Mouse (Mus musculus) v-Abl transformed pro-B cells (cell line): ENCODE results near the gene Acot4.
"Not testable (repeated sequence)": the region's sequence is repeated elsewhere in the genome, so short reads cannot be mapped to it uniquely, and the experiment has no call there.

ENCODE experiments used
- in situ Hi-C, 2 experiments: fragments of 400-800 bp; cut with MboI; formaldehyde crosslinking; loops; one replicate each; pipeline ENCODE4 v1.15.1; 2025; ENCODE audit not compliant: unreplicated experiment in 2 of 2

Gene Acot4

DNA sequence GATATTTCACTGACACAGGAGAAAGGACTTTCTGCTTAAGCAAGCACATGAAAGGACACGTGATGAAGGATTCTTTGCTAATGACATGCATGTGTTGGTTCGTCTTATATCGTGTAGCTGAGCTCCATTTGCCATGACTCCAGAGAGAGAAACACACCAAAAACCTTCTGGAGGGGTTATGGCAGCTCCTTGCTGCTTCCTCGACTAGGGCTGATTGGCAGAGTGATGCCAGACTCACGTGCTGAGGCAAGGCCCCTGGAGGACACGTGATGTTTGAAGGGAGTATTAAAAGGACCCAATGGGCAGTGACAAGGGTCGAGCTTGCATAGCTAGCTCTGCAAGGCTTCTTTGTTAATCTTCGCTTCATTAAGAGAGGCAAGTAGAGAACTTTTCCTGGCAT lies 30.1 kb downstream of the Acot4 start:
- in situ Hi-C loops: loop anchor here in 1 of 2 experiments (25.0 kb wide), 2 partner anchors 356 to 956 kb away; no protein-coding TSS in a partner anchor

DNA sequence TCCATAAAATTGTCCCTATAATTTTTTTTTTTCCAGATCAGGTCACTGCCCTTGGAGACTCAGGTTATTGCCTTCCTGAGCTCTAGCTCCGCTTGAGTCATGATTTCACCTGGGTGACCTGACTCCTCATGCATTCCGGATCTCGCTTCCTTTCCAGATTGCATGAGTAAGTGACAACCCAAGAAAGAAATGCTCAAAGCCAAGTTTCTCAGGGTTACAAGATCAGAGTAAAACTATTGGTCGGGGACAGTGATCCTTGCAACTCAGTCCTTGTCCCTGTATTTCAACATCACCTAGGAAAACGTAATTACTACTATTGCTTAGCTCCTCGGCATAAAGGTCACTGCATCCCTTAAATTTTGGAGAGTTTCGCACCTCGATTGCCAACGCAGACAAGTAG lies 30.8 kb downstream of the Acot4 start, which contains the start of gene Acot5:
Acot5 (plus strand) TSS at position 340 of the 400 bp plus-strand sequence.
- in situ Hi-C loops: loop anchor here in 1 of 2 experiments (25.0 kb wide), 2 partner anchors 357 to 957 kb away; no protein-coding TSS in a partner anchor

DNA sequence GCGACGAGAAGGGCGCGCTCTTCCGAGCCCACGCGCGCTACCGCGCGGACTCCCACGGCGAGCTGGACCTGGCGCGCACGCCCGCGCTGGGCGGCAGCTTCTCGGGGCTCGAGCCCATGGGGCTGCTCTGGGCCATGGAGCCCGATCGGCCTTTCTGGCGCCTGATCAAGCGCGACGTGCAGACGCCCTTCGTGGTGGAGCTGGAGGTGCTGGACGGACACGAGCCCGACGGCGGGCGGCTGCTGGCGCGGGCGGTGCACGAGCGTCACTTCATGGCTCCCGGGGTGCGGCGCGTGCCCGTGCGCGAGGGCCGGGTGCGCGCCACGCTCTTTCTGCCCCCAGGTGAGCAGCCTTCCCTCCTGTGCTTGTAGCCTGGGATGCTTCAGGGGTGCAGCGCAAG lies 31.4 kb downstream of the Acot4 start:
- in situ Hi-C loops: loop anchor here in 1 of 2 experiments (25.0 kb wide), 2 partner anchors 357 to 957 kb away; no protein-coding TSS in a partner anchor

DNA sequence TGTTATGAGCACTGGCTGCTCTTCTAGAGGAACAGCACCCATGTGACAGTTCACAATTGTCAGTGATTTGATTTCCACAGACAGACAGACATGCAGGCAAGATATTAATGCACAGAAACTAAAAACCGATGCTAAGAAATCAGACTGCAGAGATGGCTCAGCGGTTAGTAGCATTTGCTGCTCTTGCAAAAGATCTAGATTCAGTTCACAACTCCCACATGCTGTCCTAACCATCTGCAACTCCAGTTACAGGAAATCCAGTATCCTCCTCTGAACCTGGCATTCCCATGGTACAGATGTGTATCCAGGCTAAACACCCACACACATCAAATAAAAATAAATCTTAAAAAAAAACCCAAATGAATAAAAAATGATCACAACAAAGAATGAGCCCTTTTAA lies 33.5 kb downstream of the Acot4 start:
- in situ Hi-C loops: loop anchor here in 1 of 2 experiments (25.0 kb wide), 2 partner anchors 359 to 959 kb away; no protein-coding TSS in a partner anchor

DNA sequence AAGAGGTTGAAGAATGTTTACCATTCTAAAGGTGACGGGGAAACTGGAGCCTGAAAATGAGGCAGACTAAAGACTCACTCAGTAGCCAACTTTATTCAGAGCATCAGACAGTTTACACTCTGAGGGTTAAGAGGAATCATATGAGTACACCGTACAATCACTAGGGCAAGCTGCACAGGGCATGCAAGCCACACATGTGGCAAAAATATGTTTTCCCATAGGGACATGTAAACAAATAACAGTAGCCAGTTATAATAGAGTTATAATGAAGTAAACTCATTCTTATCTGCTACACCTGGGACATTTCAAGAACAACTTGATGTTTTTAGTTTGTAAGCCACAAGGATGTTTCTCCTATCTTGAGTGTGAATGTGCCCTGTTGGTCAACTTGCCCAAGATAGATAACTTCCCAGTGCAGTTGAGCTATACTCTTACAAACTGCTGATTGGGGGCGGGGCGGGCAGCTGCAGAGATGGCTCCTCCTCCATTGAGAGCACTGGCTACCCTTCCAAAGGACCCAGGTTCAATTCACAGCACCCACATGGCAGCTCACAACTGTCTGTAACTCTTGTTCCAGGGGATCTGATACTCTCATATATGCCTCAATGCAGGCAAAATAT lies 39.3 kb downstream of the Acot4 start:
- in situ Hi-C loops: no loop called here

DNA sequence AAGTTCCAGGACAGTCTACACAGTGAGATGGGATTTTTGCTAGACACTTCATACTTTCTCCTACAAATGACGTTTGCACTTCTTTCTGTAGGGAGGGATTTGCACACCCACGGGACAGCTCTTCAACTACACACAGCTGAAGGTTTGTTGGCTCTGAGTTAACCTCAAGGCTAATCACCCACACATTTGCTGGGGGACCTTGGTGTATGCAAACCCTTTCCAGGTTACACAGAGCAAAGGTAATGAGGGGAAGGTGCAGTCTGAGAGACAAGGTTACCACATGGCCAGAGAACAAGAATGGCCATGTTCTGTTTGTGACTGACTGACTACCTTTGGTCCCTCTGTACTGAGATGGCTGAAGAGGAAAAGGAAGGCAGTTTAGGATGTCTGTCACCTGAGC lies 45.7 kb downstream of the Acot4 start:
- in situ Hi-C loops: no loop called here

DNA sequence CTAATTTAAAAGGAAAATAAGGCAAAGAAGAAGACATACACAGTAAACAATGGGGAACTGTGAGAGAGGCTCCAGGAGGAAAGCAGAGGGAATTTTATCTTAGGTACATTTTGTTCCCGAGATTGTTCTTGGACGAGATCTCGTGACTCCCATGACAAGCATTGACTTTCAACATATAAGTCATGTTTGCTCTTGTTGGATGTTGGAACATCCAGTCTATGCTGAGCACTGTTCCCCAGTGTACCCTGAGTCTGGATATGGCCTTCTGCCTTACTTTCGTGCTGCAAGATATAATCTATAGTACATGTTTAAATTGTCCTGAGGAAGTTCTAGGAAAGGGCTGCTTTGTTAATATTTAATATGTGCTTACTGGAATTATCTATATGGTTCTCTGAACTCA lies 46.4 kb downstream of the Acot4 start:
- in situ Hi-C loops: no loop called here

DNA sequence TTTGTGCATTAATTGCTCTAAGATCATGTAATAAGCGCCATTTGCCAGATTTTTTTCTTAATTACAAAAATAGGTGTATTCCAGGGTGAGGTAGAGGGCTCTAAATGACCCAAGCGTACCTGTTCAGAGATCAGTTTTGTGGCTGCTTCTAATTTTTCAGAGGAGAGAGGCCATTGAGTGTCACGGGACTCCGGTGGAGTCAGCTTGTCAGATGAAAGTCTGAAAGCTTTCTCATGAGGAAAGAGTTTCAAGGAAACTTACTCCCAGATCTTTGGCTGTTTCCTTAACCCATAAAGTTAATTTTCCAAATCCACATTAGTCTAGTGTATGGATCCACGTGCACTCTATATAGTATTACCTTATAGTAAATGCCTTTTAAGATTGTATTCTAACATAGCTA lies 56.5 kb downstream of the Acot4 start:
- in situ Hi-C loops: not testable (repeated sequence)
